Comparison of ENCODE assay signal across 8 mouse cellular contexts in the genomic region with DNA sequence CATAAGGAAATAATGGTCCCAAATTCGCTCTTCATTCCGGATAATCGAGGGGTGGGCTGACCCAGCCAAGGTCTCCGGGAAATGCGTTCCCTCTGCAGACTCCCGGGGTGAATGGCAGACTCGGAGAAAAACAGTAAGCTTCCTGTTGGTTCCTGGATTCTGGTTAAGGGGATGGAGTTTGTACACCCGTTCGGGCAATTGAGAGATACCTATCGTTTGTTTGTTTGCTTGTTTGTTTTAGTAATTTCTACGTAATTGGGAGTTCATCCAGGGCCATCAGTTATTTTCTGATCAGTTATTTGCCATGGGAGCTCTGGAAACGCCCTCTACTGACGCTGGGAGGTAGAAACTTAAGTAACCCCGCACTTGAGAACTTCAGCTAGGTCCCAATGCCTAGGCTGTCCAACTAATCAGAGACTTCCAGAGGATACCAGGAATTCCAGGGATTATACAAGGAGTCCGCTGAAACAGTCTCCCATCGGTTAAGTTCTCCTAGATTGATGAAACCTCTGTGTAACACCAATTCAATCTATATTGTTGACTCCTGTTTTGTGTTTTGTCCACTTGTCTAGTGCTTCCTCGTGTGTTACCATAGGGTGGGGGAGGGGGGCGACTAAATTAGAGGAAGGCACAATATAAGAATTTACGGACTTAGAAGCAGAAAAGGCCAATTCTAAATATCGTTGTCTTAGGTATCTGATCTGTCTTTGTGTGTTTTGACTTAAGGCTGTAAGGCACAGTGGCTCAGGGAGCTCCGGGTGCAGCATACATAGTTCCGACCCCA. TPM values are rescaled to one million over a fixed set of nuclear protein-coding genes. Genes with fewer than 3 reads are reported as not detected.
DNase-seq lines count a peak whose midpoint lies in the region; ATAC-seq and TF ChIP-seq lines count a peak whose summit lies in the region.

No protein-coding gene starts in this region.

- H3K9me3 ChIP-seq in ES-E14 (ENCODE audit: control insufficient read depth, insufficient read depth, low read depth, low read length) = no peaks in the 10 kb centered on the region
- no peaks in the 10 kb centered on the region for H3K9me3 ChIP-seq in forebrain, postnatal 0 days (ENCODE audit: low read length)
- H3K9me3 ChIP-seq in hindbrain, embryonic 12.5 days (replicated peaks) = no peaks in the 10 kb centered on the region

- H3K27me3 ChIP-seq in forebrain, postnatal 0 days (ENCODE audit: insufficient read depth, low read length) = no peaks in the 10 kb centered on the region
- no peaks in the 10 kb centered on the region for H3K27me3 ChIP-seq in hindbrain, embryonic 12.5 days

- peak overlapping the region; percentile 52; the same call in 1 of the 2 replicates for H3K27ac ChIP-seq in ES-E14 (ENCODE audit: insufficient read depth, low read depth, low read length, poor library complexity, severe bottlenecking)
- H3K27ac ChIP-seq in forebrain, postnatal 0 days (ENCODE audit: low read depth, low read length) = no peak overlapping the region
- no peak overlapping the region for H3K27ac ChIP-seq in hindbrain, embryonic 12.5 days

- TF ChIP-seq CTCF in forebrain, postnatal 0 days (IDR thresholded peaks at IDR 0.05; ENCODE audit: low read depth) = peak; percentile 45

- WGBS in forebrain, postnatal 0 days = 21% methylated on average over 22 of the region's 22 CpGs
- 21% methylated on average over 22 of the region's 22 CpGs for WGBS in hindbrain, embryonic 12.5 days

- H3K9ac ChIP-seq in ES-E14 (ENCODE audit: insufficient read depth, low read depth, low read length, poor library complexity, severe bottlenecking) = peak overlapping the region; percentile 72
- peak overlapping the region; percentile 23 for H3K9ac ChIP-seq in forebrain, postnatal 0 days
- H3K9ac ChIP-seq in hindbrain, embryonic 12.5 days = 0 out of 2 replicates have a peak overlapping the region, but pooled peaks have one; percentile 23

- H3K4me1 ChIP-seq in ES-E14 (ENCODE audit: control insufficient read depth in 2 of 2, insufficient read depth in 2 of 2, low read length in 2 of 2, poor library complexity in 1 of 2) = peaks cover 0 to 3% of the 10 kb centered on the region in 2 experiments; a peak in 1 of 4 replicates
- 0 out of 2 replicates have a peak, but pooled peaks cover 4% of the 10 kb centered on the region for H3K4me1 ChIP-seq in forebrain, postnatal 0 days (ENCODE audit: insufficient read depth)
- no peaks in the 10 kb centered on the region for H3K4me1 ChIP-seq in hindbrain, embryonic 12.5 days

- H3K4me3 ChIP-seq in ES-E14 (ENCODE audit: insufficient read depth in 1 of 2, low read depth in 1 of 2, low read length in 2 of 2, poor library complexity in 1 of 2, severe bottlenecking in 1 of 2) = peak overlapping the region; percentile 74 to 83
- H3K4me3 ChIP-seq in forebrain, postnatal 0 days (ENCODE audit: low read depth, low read length) = peak overlapping the region; percentile 47
- H3K4me3 ChIP-seq in hindbrain, embryonic 12.5 days = peak overlapping the region; percentile 64

- no peaks in the 10 kb centered on the region for H3K36me3 ChIP-seq in ES-E14 (ENCODE audit: control insufficient read depth, insufficient read depth, low read length, poor library complexity, severe bottlenecking)
- no peaks in the 10 kb centered on the region for H3K36me3 ChIP-seq in forebrain, postnatal 0 days (ENCODE audit: insufficient read depth)
- no peaks in the 10 kb centered on the region for H3K36me3 ChIP-seq in hindbrain, embryonic 12.5 days

- peak overlapping the region; percentile 54 for H3K4me2 ChIP-seq in forebrain, postnatal 0 days (ENCODE audit: low read depth)
- peak overlapping the region; percentile 74 for H3K4me2 ChIP-seq in hindbrain, embryonic 12.5 days (replicated peaks)

- in situ Hi-C loops in ES-E14 (cut with MboI; ENCODE audit: low sequenced_read_pairs in 2 of 2, unreplicated experiment in 2 of 2) = no loop called here

- ATAC-seq in forebrain, postnatal 0 days = no peak
- ATAC-seq in hindbrain, embryonic 12.5 days (ENCODE audit: low FRiP score) = peak; percentile 29; the same call in 1 of the 2 replicates

- DNase-seq in ES-E14 (ENCODE audit: low read depth, low spot score) = peak; percentile 54
- DNase-seq in c-Kit-positive CD71-negative TER-119-negative erythroid progenitor cells, embryonic 14.5 days (ENCODE audit: low read depth) = peak; percentile 49
- peak; percentile 31 for DNase-seq in forebrain, postnatal 0 days
- DNase-seq in layer of hippocampus, postnatal 10 days (ENCODE audit: low spot score in 2 of 2) = peak; percentile 55 to 70
- peak; percentile 73 for DNase-seq in lung, postnatal 14 days
- peak; percentile 22 for DNase-seq in retina, adult 2 months (ENCODE audit: low read depth, low spot score)
- DNase-seq in thymus, postnatal 25 days = peak; percentile 66

TF ChIP-seq in ES-E14, 5 proteins besides CTCF, POLR2A, EP300 and RAD21:
- TF ChIP-seq ZC3H11A (IDR thresholded peaks at IDR 0.05; ENCODE audit: borderline replicate concordance, low read depth, low read length) (no peak), MAFK (IDR thresholded peaks at IDR 0.05; ENCODE audit: insufficient read depth, low read depth, low read length) (no peak), CHD2 (IDR thresholded peaks at IDR 0.05; ENCODE audit: low read depth, low read length) (no peak), HCFC1 (IDR thresholded peaks at IDR 0.05; ENCODE audit: borderline replicate concordance, insufficient read depth, low read length) (no peak), ZNF384 (IDR thresholded peaks at IDR 0.05; ENCODE audit: low read depth, low read length) (no peak)

RNA-seq across cellular contexts. Expression of a gene that starts 0.7 kb away (rescaled TPM):
- total RNA-seq in ES-E14 (2012; rRNA removed) = 9.0 and 9.5 TPM in 2 replicates
- 5.0 and 5.9 TPM in 2 replicates for total RNA-seq in forebrain, postnatal 0 days (2014; rRNA removed)
- polyA plus RNA-seq in forebrain, postnatal 0 days (2015; fragmentation: Nextera tagmentation; extraction: Ambion mirVana) = 3.0 and 4.3 TPM in 2 replicates
- polyA plus RNA-seq in hindbrain, embryonic 12.5 days (2016; fragmentation: Nextera tagmentation; extraction: Ambion mirVana) = 6.9 and 9.0 TPM in 2 replicates
- total RNA-seq in layer of hippocampus, postnatal 10 days (2021) = 10 to 100 TPM in 1 of 2 experiments, 1 to 10 TPM in 1; 9.7 to 10.1 TPM

RNA-seq across cellular contexts. Expression of a gene that starts 1.1 kb away (rescaled TPM):
- total RNA-seq in ES-E14 (2012; rRNA removed) = 0.04 and 0.16 TPM in 2 replicates
- 0.24 TPM in 1 of 2 replicates, not detected in the other for total RNA-seq in forebrain, postnatal 0 days (2014; rRNA removed)
- polyA plus RNA-seq in forebrain, postnatal 0 days (2015; fragmentation: Nextera tagmentation; extraction: Ambion mirVana) = 0.04 and 0.13 TPM in 2 replicates
- polyA plus RNA-seq in hindbrain, embryonic 12.5 days (2016; fragmentation: Nextera tagmentation; extraction: Ambion mirVana) = 0.09 and 0.12 TPM in 2 replicates
- total RNA-seq in layer of hippocampus, postnatal 10 days (2021) = under 1 TPM; 0.18 to 0.38 TPM

RNA-seq across cellular contexts. Expression of a gene that starts 51.8 kb away (rescaled TPM):
- total RNA-seq in ES-E14 (2012; rRNA removed) = not detected in 2 replicates
- total RNA-seq in forebrain, postnatal 0 days (2014; rRNA removed) = 0.15 and 0.48 TPM in 2 replicates
- 0.28 and 0.50 TPM in 2 replicates for polyA plus RNA-seq in forebrain, postnatal 0 days (2015; fragmentation: Nextera tagmentation; extraction: Ambion mirVana)
- polyA plus RNA-seq in hindbrain, embryonic 12.5 days (2016; fragmentation: Nextera tagmentation; extraction: Ambion mirVana) = 0.17 and 0.29 TPM in 2 replicates
- total RNA-seq in layer of hippocampus, postnatal 10 days (2021) = under 1 TPM; 0.31 to 0.39 TPM

Comparison
In these comparisons a context has a peak if more than half of its experiments do, and no peak if none do; other contexts are left out.
1. DNase-seq: peak in every context shown above with its lines; median percentile 73 in lung, postnatal 14 days; 66 in thymus, postnatal 25 days; 62 in layer of hippocampus, postnatal 10 days; 54 in ES-E14; 49 in c-Kit-positive CD71-negative TER-119-negative erythroid progenitor cells, embryonic 14.5 days; 31 in forebrain, postnatal 0 days; 22 in retina, adult 2 months.